Mouse (Mus musculus): ENCODE measurements around the gene Hcn2.
A peak's percentile ranks its signal among the peaks of the same experiment; 100 is the strongest.

Hcn2 gene

DNA sequence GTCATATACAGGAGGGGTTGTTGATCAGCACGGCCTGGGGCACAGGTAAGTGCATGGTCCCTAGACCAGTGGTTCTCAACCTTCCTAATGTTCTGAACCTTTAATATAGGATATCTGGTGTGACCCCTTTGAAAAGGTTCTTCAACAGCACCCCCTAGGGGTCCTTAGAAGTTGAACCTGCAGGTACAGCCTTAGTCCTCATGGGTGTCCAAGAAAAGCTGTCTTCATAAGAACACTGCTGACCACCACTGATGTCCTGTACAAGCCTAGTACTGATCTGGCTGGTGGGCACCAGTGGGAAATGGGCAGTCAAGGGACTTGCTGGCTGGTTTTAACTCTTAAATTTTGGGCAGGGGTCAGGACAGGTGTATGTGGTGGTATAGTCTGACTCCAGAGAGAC lies 4.4 kb upstream of the Hcn2 start:
- no peak for DNase-seq

DNA sequence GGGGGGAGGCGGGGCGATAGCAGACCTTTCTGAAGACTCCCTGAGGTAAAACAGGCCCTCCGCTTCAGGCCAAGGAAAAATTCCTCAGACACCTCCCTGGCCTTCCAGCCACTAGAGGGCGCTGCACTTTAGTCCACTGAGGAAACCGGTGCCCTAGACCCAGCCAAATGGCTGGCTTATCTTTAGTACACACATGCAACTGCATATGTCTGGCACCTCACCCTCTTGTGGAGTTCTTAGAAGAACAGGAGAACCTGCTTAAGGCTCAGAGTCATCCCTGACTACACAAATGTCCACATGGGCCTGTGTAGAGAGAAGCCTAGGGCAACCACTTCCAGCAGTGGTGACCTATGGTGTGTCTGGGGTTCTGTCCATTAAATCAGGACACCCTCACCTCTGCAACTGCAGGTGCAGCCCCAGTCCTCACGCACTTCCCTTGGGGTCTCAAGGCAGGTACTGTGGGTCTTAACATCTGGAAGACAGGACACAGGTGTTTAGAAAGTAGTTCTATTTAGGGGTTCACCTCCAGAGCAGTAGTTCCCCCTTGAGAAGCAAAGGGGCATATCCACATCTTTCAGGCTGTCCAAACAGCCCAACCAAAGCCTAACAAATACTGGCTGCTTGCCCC lies 3.8 kb upstream of the Hcn2 start:
- DNase-seq: peak; percentile 68 to 71

DNA sequence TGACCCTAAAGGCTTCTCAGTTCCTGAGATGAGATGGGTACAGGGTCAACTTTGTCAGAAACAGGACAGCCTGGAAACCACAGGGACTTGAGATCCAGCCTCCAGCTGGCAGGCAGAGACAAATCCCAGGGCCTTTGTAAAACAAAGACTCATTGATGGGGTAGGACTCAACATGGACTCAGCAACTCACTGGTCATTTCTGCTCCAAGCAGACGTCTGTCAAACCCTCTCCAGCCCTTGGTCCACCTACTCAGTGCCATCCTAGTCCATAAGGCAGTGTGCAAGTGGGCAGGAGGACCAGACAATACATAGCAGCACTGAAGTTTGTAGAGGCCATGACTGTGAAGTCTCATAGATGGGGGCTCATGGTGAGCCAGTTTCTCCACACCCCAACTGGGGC lies 3.3 kb upstream of the Hcn2 start:
- no peak for DNase-seq

DNA sequence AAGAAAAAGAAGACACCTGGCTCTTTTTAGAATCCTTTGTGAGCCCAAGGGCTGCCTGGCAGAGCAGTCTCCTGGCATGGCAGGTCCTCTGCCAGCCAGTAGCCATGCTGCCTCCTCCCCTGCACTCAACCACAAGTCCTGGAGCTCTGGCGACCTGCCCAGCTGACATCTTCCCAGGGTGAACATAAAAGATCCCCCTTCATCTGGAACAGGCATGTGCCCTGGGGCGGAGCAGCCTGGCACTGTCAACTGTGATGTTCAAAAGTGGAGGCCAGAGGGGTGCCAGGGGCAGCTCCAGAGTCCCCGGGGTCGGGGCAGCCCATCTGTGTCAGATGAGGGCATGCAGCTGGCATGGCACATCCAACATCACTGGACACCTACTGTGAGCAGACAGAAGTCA lies 1.4 kb upstream of the Hcn2 start:
- no peak for DNase-seq

DNA sequence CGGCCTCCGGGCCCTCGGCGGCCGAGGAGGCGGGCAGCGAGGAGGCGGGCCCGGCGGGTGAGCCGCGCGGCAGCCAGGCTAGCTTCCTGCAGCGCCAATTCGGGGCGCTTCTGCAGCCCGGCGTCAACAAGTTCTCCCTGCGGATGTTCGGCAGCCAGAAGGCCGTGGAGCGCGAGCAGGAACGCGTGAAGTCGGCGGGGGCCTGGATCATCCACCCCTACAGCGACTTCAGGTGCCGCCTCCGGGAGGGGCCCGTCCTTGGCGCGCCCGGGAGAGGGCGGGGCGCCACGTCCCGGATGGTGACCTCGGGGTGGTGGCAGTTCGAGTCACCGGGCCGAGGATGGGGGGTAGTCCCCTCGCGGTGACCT lies 538 bp downstream of the Hcn2 start:
- DNase-seq: no peak

DNA sequence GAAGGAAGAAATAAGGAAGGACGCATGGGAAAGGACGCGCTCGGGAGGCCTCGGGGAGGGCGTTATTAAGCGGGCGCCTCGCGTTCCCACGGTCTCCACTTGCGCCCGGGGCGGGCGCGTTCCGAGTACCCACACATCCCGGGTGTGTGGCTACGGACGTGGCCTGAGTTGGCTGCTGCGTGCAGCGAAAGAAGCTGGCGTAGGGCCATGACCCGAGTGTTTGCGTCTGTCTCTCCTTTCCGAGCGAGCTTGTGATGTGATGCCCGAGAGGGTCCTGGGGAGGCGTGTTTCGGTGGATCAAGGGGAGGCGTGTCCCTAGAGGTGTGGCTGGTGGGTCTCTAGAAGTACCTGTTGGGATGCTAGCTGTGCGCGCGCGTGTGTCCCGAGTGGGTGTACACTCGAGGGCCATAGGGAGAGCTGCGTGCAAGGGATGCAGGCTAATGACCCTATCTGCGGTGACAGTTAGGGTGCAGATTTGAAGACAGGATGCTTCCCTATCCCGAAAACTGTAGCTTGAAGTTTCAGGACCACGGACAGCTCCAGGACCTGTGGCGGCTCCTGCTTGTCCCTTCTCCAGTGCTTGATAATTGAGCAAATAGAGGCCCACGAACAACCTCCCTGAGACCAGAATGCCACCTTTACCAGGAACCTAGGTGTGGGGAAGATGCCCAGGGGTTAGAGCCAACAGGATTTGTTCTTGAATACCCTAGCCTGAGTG lies 1.4 kb downstream of the Hcn2 start:
- peak; percentile 35 to 48 for DNase-seq

DNA sequence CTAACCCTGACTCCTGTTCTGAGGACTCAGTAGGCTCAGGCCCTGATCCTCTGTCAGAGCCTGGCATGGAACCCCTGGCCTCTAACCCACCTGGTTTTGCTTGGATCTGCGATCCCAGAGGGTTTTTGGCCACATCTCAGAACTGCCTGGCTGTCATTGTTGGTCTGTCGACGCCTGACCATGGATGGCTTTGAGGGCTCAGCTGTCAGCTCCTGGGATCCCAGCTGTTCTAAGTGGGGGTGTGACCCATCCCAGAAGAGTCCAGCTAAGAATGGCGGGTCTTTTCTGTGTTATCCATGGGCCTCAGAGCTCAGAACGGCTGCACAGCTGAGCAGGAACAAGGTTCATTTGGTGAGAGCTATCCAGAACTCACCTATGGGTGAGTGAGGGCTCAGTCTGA lies 4.7 kb downstream of the Hcn2 start:
- DNase-seq: no peak

DNA sequence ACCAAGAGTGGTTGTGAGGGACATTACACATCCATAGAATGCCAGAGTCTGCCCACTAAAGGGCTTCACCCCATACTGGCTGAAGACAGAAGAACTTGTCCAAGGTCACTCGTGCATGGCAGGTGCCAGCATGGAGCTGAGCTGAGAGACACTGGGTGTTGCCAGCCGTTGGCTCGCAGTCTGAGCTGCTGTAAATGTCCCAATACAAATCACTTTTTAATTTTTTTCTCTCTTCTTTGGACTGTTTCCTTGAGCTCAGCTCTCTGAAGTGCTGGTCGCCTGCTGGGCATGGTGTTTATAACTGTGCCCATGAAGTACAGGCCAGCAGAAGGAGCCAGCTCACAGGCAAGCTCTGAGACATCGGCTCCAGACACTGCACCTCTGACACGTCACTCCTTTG lies 6.6 kb downstream of the Hcn2 start:
- no peak for DNase-seq

DNA sequence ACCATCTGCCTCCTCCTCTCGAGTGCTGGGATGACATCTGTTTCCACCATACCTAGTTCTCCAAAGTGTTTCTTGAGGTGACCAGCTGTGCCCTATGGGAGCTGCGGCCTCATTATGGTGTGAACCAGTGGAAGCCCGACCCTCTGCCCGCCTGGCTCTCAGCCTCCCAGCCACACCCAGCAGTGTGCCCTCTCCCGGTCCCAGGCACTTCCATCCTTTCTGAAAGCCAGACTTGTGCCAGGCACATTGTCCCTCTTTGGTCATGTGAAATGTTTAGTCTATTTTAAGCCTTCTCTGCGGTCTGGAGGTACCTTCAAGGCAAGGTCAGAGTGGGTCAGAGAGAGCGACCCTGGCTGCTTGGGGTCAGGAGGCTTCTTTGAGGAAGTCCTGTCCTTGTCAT lies 7.3 kb downstream of the Hcn2 start:
- DNase-seq: no peak

DNA sequence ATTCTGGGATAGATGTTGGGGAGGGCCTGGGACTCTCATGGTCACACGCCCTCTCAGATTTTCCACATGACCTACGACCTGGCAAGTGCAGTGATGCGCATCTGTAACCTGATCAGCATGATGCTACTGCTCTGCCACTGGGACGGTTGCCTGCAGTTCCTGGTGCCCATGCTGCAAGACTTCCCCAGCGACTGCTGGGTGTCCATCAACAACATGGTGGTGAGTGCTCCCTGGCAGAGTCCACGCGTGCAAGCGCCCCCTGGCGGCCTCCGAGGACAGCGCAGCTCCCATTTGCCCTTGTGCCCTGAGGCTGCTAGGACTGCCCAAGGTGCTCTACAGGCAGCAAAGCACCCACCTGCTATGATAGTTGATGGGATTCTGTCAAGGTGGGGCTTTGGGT lies 9.7 kb downstream of the Hcn2 start:
- DNase-seq: peak; percentile 58 to 63

DNA sequence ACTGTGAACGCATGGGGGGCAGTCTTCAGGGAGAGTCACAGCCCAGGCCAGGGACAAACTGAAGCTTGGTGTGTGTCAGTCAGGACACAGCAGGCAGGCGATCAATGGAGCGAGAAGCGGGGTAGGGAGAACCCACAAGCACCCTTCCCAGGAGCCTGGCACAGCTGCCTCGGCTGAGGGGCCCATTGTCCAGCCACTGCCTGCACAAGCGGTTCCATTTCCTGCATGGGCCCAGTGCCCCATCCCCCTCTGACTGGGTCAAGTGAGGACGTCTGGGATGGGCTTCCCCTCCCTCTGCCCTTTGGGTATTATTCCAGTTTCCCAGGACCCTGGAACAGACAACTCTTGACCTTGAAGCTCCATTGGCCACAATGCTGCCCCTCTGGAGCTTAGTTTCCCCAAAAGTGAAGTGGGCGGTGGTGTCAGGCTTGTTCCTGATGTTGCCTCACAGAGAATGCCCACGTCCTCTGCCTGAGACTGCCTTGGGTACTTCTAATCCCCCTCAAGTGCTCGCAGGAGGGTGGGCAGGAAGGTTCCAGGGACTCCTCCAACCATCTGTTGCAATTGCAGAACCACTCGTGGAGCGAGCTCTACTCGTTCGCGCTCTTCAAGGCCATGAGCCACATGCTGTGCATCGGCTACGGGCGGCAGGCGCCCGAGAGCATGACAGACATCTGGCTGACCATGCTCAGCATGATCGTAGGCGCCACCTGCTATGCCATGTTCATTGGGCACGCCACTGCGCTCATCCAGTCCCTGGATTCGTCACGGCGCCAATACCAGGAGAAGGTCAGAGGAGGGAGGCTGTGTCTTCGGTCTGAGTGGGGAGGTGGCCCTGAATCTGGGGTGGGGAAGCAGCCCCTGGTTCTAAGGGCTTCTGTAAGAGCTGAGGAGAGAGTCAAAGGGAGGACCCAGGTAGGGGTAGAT lies 12.2 kb downstream of the Hcn2 start:
- no peak for DNase-seq

DNA sequence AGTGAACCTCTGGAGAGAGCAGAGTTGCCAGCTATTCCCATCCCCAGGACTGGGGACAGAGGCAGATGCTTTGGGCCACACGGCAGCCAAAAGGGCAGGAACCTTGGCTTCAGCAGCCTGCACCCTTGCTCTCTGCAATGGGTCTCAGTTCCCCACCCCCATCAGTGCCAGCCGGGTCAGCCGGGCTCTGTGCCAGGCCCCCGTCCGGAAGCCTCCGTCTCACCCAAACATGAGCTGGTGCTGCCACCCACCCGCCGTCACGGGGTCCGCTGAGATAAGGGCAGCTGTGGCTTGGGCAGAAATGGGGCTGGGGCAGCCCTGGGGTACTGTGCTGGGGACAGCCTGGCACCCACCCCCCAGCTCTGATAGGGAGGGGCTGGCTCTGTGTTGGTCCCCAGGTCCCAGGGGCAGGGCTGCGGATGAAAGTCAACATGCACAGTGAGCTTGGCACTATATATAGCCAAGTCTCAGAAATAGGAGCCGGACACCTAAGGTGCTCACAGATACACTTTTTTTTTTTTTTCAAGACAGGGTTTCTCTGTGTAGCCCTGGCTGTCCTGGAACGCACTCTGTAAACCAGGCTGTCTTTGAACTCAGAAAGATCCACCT lies 13.0 kb downstream of the Hcn2 start:
- no peak for DNase-seq

DNA sequence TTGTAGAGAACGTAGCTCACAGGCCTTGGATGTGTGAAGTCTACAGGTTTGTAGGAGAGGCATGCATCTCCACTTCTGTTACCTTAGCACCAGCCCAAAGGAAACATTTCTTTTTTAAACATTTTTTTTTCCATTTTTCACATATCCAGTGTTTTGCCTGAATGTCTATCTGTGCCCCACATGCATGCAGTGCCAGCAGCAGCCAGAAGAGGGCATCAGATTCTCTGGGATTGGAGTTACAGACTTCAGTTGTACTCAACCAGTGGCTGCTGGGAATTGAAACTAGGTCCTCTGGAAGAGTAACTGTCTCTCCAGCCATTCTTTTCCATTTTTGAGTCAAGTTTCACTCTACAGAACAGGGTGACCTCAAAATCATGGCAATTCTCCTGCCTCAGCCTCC lies 16.1 kb downstream of the Hcn2 start:
- peak; percentile 50 to 61 for DNase-seq

DNA sequence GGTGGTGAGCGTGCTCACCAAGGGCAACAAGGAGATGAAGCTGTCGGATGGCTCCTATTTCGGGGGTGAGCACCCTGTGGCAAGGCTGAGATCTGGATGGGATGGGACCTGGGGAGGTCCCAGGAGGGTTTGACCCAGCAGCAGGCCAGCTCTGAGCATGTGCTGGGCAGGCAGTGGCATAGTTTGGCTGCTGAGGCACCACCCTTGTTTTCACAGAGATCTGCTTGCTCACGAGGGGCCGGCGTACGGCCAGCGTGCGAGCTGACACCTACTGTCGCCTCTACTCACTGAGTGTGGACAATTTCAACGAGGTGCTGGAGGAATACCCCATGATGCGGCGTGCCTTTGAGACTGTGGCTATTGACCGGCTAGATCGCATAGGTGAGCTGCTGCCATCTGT lies 17.4 kb downstream of the Hcn2 start:
- DNase-seq: no peak

DNA sequence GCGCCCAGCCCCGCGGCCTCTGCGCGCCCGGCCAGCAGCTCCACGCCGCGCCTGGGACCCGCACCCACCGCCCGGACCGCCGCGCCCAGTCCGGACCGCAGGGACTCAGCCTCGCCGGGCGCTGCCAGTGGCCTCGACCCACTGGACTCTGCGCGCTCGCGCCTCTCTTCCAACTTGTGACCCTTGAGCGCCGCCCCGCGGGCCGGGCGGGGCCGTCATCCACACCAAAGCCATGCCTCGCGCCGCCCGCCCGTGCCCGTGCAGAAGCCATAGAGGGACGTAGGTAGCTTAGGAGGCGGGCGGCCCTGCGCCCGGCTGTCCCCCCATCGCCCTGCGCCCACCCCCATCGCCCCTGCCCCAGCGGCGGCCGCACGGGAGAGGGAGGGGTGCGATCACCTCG lies 18.9 kb downstream of the Hcn2 start:
- no peak for DNase-seq

DNA sequence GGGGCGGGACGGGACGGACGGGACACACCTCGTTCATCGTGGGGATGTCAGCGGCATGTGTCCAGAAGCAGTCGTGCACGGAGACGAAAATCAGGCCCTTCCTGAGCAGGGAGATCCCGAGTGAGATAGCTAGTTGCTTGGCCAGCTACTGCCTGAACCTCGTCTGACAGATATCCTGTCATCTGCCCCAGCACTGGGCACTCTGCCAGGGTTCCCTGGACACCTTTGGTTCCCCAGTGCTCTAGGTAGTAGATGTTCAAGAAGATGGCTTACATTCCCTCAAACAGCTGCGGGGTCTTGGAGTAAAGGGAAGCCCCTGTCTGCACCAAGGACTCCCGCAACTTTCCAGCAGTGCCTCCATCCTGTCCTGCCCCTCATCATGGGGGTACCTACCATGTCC lies 20.3 kb downstream of the Hcn2 start:
- no peak for DNase-seq

DNA sequence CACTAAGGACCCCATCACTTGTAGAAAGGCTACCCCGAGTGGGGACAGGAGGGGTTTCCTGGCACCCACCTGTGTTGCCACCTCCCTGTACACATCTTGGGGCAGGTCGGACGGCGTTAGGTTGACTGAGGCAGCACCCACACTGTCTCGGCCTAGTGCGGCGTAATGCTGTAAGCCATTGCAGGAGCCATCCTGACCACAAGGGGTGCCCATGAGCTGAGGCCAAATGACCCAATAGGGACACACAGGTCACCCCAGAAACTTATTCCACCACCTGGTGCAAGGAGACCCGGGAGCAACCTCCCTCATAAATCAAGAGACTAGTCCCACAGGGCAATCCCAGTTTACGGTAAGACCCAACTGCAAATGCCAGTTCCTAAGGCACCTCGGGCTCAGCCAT lies 21.8 kb downstream of the Hcn2 start:
- DNase-seq: no peak

DNA sequence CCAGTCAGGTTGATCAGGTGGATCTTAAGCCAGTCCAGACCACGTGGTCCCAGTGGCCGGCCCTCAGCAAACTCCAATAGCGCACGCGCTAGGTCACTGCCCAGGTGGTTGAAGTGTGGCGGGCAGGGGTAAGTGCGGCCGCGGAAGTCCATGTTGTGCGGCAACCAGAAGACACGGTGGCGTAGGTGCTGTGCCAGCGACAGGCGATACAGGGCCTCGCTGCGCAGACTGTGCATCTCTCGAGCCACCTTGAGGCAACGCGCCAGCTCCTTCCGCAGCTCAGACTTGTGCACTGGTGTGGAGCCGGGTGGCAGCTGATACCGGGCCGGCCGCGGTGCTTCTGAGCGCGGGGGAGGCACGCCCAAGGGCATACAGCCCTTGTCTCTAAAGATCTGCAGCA lies 22.8 kb downstream of the Hcn2 start:
- DNase-seq: no peak

DNA sequence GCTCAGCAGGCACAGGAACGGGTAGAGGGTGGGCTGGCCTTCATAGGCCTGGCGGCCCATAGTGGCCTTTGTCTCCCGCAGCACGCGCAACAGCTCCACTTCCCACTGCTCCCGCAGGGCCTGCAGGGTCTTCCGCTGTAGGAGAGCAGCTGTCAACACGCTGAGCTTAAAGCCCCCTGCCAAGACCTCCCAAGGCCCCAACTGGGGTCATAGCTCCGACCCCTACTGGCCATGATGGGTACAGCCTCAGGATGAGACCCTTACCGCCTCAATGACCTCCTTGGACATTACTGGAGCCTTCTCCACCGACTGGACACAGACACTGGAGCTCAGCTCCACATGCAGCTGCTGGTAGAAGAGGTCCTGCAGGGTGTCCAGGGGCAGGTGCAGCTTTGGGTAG lies 24.4 kb downstream of the Hcn2 start:
- no peak for DNase-seq

DNA sequence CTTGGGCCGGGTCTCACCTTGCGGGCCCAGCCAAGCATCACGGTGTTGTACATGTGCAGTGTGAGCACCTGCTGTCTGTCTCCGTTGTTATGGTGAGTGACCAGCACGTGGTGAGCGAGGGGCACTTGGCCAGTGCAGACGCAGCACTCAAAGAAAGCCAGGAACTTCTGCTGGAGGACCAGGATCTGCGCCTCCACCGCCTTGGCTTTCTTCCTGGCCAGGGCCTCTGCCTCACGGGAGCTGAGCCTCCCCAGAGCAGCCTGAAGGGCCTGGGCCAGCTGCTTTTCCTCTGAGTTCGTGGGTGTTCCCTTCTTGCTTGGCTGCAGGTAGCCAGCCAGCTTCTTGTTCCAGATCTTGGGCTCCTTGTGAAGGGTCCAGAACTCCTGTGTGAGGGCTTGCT lies 26.7 kb downstream of the Hcn2 start:
- no peak for DNase-seq

DNA sequence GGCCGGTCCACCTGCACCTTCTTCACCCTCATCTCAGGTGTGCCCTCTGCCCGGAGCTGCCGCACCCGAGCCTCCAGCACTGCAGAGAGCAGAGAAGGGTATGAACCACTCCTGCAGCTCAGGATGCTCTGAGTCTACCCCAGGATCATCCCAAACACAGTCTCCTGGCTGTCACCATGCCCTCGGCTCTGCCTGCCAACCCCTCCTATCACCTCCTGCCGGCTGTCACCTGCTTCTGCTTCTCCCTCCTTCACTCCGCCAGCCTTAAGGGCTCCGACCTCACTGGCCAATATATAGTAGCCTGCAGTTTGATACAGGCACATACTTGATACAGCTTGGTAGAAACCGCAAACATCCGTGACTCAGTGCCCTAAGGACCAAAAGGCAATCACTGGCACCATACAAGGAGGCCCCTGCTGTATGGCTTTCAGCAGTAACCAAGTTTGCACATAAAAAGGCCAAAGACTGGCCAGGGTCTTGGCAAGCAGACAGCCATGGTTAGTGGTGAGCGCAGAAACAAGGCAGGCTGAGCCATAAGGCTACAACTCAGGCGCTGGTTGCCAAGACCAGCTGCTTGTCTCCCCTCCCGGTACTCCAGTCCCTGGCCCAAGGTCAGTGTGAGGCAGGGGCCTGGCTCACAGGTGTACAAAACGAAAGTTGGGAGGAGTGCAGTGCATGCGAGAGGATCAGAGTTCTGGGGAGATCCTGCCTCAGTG lies 27.4 kb downstream of the Hcn2 start:
- no peak for DNase-seq

DNA sequence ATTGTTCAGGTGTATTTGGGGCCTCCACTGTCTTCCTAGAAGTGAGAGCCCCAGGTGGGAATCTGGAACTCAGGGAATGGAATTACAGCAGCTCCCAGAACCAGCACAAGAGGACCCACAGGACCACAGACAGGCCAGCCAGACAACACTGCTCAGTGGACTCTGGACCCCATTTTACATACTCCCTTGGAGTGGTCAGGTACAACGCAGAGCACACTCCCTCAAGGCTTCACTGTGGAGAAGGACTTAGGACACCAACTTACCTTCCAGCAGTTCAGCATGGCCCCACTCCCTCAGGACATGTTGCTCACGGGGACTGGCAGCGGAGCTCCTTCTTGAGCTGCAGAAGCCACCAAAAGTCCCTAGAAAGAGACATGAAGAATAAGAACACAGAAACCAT lies 29.0 kb downstream of the Hcn2 start:
- DNase-seq: no peak

All from thymus, postnatal 36 days (tissue).